Mouse (Mus musculus) forebrain, embryonic 12.5 days (tissue): ENCODE measurements at regions not wholly inside any gene's neighbourhood (a gene's known extent, or its start where the extent isn't known, plus 50 kb on each side); places are given as distances from the start of the nearest gene placed in this dataset.
"Not testable (repeated sequence)": the region's sequence is repeated elsewhere in the genome, so short reads cannot be mapped to it uniquely, and the experiment has no call there.

Experiments used
- ATAC-seq: fragments of 200-750 bp; cut with Nextera tagmentation; 2 replicates; pipeline ENCODE4 v1.8.0; 2017; ENCODE audit warnings: moderate TSS enrichment; ENCODE audit not compliant: low FRiP score
- H3K27ac ChIP-seq: fragments of 300-500 bp; sonication (generic); 2 replicates; pipeline ENCODE4 v1.5.1; 2016; ENCODE audit warnings: mild to moderate bottlenecking
- H3K27me3 ChIP-seq: fragments of 300-500 bp; sonication (generic); 2 replicates; pipeline ENCODE4 v1.6.1; 2016; ENCODE audit warnings: mild to moderate bottlenecking
- H3K36me3 ChIP-seq: fragments of 300-500 bp; sonication (generic); replicated peaks from 2 replicates; pipeline ENCODE4 v1.6.1; 2016; ENCODE audit warnings: mild to moderate bottlenecking
- H3K4me1 ChIP-seq: fragments of 300-500 bp; sonication (generic); 2 replicates; pipeline ENCODE4 v1.6.1; 2016
- H3K4me2 ChIP-seq: fragments of 300-500 bp; sonication (generic); 2 replicates; pipeline ENCODE4 v1.6.1; 2016; ENCODE audit warnings: mild to moderate bottlenecking, moderate library complexity
- H3K4me3 ChIP-seq: fragments of 300-500 bp; sonication (generic); replicated peaks from 2 replicates; pipeline ENCODE4 v1.5.1; 2016; ENCODE audit warnings: mild to moderate bottlenecking
- H3K9ac ChIP-seq: fragments of 300-500 bp; sonication (generic); 2 replicates; pipeline ENCODE4 v1.6.1; 2016; ENCODE audit warnings: mild to moderate bottlenecking
- H3K9me3 ChIP-seq: fragments of 300-500 bp; sonication (generic); 2 replicates; pipeline ENCODE4 v1.6.1; 2016
- WGBS: fragments of 180-500 bp; shearing (Covaris S2); methylation state at CpG from one replicate; pipeline ENCODE4 v1.1.7; 2016; 5-methylcytosine and 5-hydroxymethylcytosine counted together

GRCm38 (mm10) chr9:78846110-78846509, 230.8 kb downstream of the Cd109 start:
- Histone ChIP-seq H3K36me3 (no peaks in the 10 kb centered on the region), H3K9me3 (no peaks in the 10 kb centered on the region), H3K4me2 (no peak overlapping the region), H3K9ac (no peak overlapping the region), H3K4me1 (peaks cover 4% of the 10 kb centered on the region; the same call in 1 of the 2 replicates), H3K27me3 (no peaks in the 10 kb centered on the region), H3K27ac (no peak overlapping the region), H3K4me3 (no peak overlapping the region)
- WGBS: 31% methylated on average over 7 of the region's 7 CpGs
- peak; percentile 17; the same call in 1 of the 2 replicates for ATAC-seq

GRCm38 (mm10) chr9:78847890-78848563, 232.7 kb downstream of the Cd109 start:
- no peak overlapping the region for H3K27ac ChIP-seq
- H3K36me3 ChIP-seq: no peaks in the 10 kb centered on the region
- H3K9me3 ChIP-seq: no peaks in the 10 kb centered on the region
- no peak overlapping the region for H3K4me3 ChIP-seq
- no peak for ATAC-seq
- WGBS: 69% methylated on average over 9 of the region's 9 CpGs
- no peak overlapping the region for H3K4me2 ChIP-seq
- no peak overlapping the region for H3K9ac ChIP-seq
- H3K4me1 ChIP-seq: peaks cover 4% of the 10 kb centered on the region; the same call in 1 of the 2 replicates
- no peaks in the 10 kb centered on the region for H3K27me3 ChIP-seq

DNA sequence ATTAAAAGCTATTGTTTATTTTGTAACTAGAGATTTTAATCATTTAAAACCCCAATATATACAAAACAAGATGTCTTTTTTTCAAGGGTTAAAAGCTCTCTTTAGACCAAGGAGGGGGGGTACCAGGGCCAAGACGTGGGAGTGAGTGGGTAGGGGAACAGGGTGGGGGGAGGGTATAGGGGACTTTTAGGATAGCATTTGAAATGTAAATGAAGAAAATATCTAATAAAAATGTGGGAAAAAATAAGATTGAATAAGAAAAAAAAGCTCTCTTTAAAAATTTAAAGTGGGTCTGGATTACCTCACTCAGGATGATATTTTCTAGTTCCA, 233.2 kb downstream of the Cd109 start:
- not testable (repeated sequence) for H3K36me3 ChIP-seq, H3K4me1 ChIP-seq, H3K27ac ChIP-seq, H3K9me3 ChIP-seq, H3K4me3 ChIP-seq, H3K4me2 ChIP-seq, ATAC-seq, H3K9ac ChIP-seq, H3K27me3 ChIP-seq
- 45% methylated on average over 1 of the region's 1 CpGs for WGBS

DNA sequence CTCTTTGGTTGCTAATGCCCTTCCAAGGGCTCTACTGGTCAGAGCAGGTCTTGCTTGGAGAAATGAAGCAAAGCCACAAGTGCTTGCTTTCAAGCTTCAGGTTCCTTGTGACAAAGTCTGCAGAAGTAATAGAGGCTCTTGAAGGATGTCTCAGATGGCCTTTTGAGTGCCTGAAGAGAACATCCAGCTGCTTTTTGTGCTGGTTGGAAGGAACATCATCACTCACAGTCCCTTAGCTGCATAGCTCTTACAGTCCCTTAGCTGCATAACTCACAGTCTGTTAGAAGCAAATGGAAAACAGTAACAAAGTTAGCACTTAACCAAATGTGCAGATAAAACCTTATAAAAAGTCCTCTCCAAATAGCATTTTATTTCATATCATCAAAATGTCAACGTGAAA, 241.6 kb downstream of the Cd109 start:
- Histone ChIP-seq H3K4me3 (no peak overlapping the region), H3K36me3 (no peaks in the 10 kb centered on the region), H3K4me1 (no peaks in the 10 kb centered on the region), H3K9ac (no peak overlapping the region), H3K27ac (no peak overlapping the region), H3K27me3 (no peaks in the 10 kb centered on the region), H3K4me2 (no peak overlapping the region), H3K9me3 (no peaks in the 10 kb centered on the region)
- 92% methylated on average over 1 of the region's 1 CpGs for WGBS
- no peak for ATAC-seq

GRCm38 (mm10) chr9:78859956-78860355, 244.6 kb downstream of the Cd109 start:
- no peak for ATAC-seq

GRCm38 (mm10) chr9:78872561-78872960, 257.2 kb downstream of the Cd109 start:
- Histone ChIP-seq H3K4me1 (no peaks in the 10 kb centered on the region), H3K27me3 (no peaks in the 10 kb centered on the region), H3K4me2 (no peak overlapping the region), H3K27ac (no peak overlapping the region), H3K9ac (no peak overlapping the region), H3K9me3 (no peaks in the 10 kb centered on the region), H3K4me3 (no peak overlapping the region), H3K36me3 (no peaks in the 10 kb centered on the region)
- no peak for ATAC-seq
- WGBS: 81% methylated on average over 2 of the region's 2 CpGs

More at GRCm38 (mm10) chr9:78859956-78860355, 244.6 kb downstream of the Cd109 start:
- no peaks in the 10 kb centered on the region for H3K9me3 ChIP-seq
- H3K9ac ChIP-seq: no peak overlapping the region
- WGBS: 84% methylated on average over 2 of the region's 2 CpGs
- H3K4me2 ChIP-seq: no peak overlapping the region
- no peaks in the 10 kb centered on the region for H3K4me1 ChIP-seq
- no peaks in the 10 kb centered on the region for H3K36me3 ChIP-seq
- no peak overlapping the region for H3K4me3 ChIP-seq
- no peak overlapping the region for H3K27ac ChIP-seq
- no peaks in the 10 kb centered on the region for H3K27me3 ChIP-seq

- Histone ChIP-seq H3K9ac (no peak overlapping the region), H3K27me3 (no peaks in the 10 kb centered on the region), H3K27ac (peak overlapping the region; percentile 89), H3K36me3 (no peaks in the 10 kb centered on the region), H3K4me1 (peaks cover 24% of the 10 kb centered on the region), H3K4me3 (no peak overlapping the region), H3K9me3 (no peaks in the 10 kb centered on the region), H3K4me2 (peak overlapping the region; percentile 10; the same call in 1 of the 2 replicates)
- 12% methylated on average over 6 of the region's 6 CpGs for WGBS
- ATAC-seq: peak; percentile 89
These were observed 264.8 kb downstream of the Cd109 start for GRCm38 (mm10) chr9:78879955-78880642.

DNA sequence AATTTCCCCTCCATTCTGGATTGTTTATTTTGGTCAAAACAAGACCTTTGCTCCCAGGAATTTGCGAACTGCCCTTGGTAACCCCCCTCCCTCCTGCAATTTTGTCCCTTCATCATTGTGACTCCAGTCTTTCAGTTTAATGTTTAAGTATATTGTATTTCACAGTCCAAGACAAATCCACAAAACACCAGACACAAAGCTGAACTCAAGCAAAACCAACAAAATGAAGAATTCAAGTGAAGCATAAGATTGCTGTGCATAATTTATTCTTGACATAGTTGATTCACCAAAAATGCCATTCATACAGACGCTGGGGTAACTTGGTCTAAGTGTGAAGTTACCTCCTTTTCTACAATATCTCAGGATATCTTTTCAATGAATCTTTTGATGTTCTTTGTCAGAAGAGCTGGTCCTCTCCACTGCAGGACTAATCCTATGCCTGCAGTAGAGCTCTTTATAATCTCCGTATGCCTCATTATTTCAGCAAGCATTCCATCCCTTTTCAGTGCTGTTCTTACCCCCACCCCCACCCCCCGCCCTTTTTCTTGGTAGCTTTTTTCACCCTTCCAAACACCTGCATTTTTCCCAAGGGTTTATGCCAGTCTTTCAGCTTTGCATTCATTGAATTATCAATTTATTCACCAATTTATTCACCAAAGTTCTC, 265.4 kb downstream of the Cd109 start:
- H3K27ac ChIP-seq: peak overlapping the region; percentile 89
- ATAC-seq: peak; percentile 76
- no peaks in the 10 kb centered on the region for H3K9me3 ChIP-seq
- no peak overlapping the region for H3K9ac ChIP-seq
- 4% methylated on average over 4 of the region's 4 CpGs for WGBS
- H3K36me3 ChIP-seq: no peaks in the 10 kb centered on the region
- H3K27me3 ChIP-seq: no peaks in the 10 kb centered on the region
- H3K4me3 ChIP-seq: no peak overlapping the region
- peaks cover 24% of the 10 kb centered on the region for H3K4me1 ChIP-seq
- H3K4me2 ChIP-seq: peak overlapping the region; percentile 10; the same call in 1 of the 2 replicates

DNA sequence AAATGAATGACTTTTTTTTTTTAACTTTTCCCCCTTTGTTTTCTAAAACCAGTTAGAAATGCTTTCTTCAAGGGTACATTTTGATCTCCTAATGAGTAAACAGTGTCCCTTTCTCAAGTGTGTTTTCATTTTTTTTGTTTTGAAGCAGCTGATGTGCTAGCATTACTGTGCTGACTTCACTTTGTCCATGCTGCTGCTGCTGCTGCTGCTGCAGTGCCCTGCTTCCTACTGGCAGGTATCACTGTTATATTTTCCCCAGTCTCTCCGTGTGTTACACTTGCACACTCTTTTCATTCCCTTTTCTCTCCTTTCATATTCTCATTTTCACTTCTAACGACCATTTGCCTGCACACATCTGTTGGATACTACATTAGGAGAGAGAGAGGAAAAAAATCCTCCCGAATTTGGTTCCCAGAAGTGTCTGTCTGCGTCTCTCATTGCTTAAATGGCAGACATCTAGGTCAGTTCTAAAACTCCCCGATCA, 266.0 kb downstream of the Cd109 start:
- 21% methylated on average over 5 of the region's 5 CpGs for WGBS
- no peaks in the 10 kb centered on the region for H3K27me3 ChIP-seq
- peak overlapping the region; percentile 27; the same call in 1 of the 2 replicates for H3K4me2 ChIP-seq
- no peaks in the 10 kb centered on the region for H3K36me3 ChIP-seq
- H3K27ac ChIP-seq: peak overlapping the region; percentile 82
- 0 out of 2 replicates have a peak overlapping the region, but pooled peaks have one; percentile 21 for H3K9ac ChIP-seq
- peak; percentile 50; the same call in 1 of the 2 replicates for ATAC-seq
- peaks cover 24% of the 10 kb centered on the region for H3K4me1 ChIP-seq
- no peaks in the 10 kb centered on the region for H3K9me3 ChIP-seq
- H3K4me3 ChIP-seq: no peak overlapping the region

DNA sequence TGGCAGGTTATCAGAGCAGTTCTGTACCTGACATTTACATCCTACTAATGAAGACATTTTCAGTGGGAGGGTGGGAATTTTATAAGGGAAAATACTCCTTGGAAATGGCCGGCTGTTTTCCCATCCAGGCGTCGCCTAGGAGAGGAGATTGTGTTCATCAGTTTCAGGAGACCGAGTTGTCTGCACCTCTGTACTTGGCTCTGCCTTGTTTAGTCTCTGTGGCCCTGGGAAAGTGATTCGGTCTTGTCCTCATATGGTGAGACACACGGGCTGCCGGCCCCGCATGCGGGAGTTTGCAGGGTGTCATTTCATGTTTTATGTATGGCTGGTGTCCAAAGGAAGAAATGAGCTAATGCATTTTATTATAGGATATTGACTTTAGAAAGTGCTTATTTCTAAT, 287.9 kb downstream of the Cd109 start:
- Histone ChIP-seq H3K9ac (no peak overlapping the region), H3K27me3 (no peaks in the 10 kb centered on the region), H3K4me1 (no peaks in the 10 kb centered on the region), H3K4me2 (no peak overlapping the region), H3K9me3 (no peaks in the 10 kb centered on the region), H3K36me3 (no peaks in the 10 kb centered on the region), H3K27ac (no peak overlapping the region), H3K4me3 (no peak overlapping the region)
- WGBS: 83% methylated on average over 9 of the region's 9 CpGs
- no peak for ATAC-seq

DNA sequence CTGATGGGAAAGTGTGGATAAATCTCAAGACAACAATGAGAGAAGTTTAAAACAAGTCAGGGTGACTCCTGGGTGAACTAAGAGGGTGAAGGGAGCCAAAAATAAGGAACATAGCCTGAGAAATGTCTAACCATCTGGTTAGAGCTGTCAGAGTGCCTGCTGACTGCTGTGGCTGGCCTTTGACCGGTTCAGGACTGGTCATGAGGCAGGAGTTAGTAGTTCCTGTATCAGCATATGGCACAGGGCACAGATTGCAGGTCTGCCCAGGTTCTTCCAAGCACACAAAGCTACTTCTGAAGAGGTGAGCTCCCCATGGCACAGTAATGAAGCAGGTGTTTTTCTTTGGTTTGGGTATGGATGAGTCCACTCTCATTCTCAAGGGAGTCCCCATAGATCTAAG, 302.0 kb downstream of the Cd109 start:
- no peak for ATAC-seq
- H3K4me3 ChIP-seq: no peak overlapping the region
- H3K9me3 ChIP-seq: no peaks in the 10 kb centered on the region
- H3K27ac ChIP-seq: no peak overlapping the region
- no peak overlapping the region for H3K4me2 ChIP-seq
- H3K4me1 ChIP-seq: no peaks in the 10 kb centered on the region
- no peaks in the 10 kb centered on the region for H3K27me3 ChIP-seq
- H3K36me3 ChIP-seq: no peaks in the 10 kb centered on the region
- 83% methylated on average over 1 of the region's 1 CpGs for WGBS
- no peak overlapping the region for H3K9ac ChIP-seq

GRCm38 (mm10) chr9:78925977-78926593, 310.7 kb downstream of the Cd109 start:
- no peak overlapping the region for H3K27ac ChIP-seq
- H3K4me3 ChIP-seq: no peak overlapping the region
- H3K27me3 ChIP-seq: no peaks in the 10 kb centered on the region
- no peak overlapping the region for H3K9ac ChIP-seq
- 79% methylated on average over 7 of the region's 7 CpGs for WGBS
- no peak overlapping the region for H3K4me2 ChIP-seq
- H3K36me3 ChIP-seq: no peaks in the 10 kb centered on the region
- H3K4me1 ChIP-seq: peaks cover 8% of the 10 kb centered on the region
- no peaks in the 10 kb centered on the region for H3K9me3 ChIP-seq
- no peak for ATAC-seq
